8 mouse cellular contexts compared by ENCODE assay signal in genomic region chr2:80038642-80039445, GRCm38 (mm10).
DNase-seq lines count a peak whose midpoint lies in the region; ATAC-seq lines count a peak whose summit lies in the region.

No protein-coding gene starts in this region.

- H3K4me1 ChIP-seq in heart, embryonic 16.5 days (ENCODE audit: control insufficient read depth, insufficient read depth, low read length), result no peaks in the 10 kb centered on the region
- H3K4me1 ChIP-seq in limb, embryonic 13.5 days, result peaks cover 14% of the 10 kb centered on the region
- no peaks in the 10 kb centered on the region for H3K4me1 ChIP-seq in midbrain, embryonic 13.5 days (replicated peaks)

- ATAC-seq in heart, embryonic 16.5 days (replicated peaks; ENCODE audit: extremely low read depth, insufficient read depth, low FRiP score), result peak; percentile 67
- ATAC-seq in limb, embryonic 13.5 days (ENCODE audit: low FRiP score, low read depth), result peak; percentile 83
- ATAC-seq in midbrain, embryonic 13.5 days, result no peak

- peak overlapping the region; percentile 50 for H3K4me3 ChIP-seq in heart, embryonic 16.5 days (ENCODE audit: low read length)
- H3K4me3 ChIP-seq in limb, embryonic 13.5 days, result peak overlapping the region; percentile 28
- no peak overlapping the region for H3K4me3 ChIP-seq in midbrain, embryonic 13.5 days (replicated peaks)

- no peaks in the 10 kb centered on the region for H3K9me3 ChIP-seq in heart, embryonic 16.5 days (replicated peaks; ENCODE audit: control insufficient read depth, low read length)
- H3K9me3 ChIP-seq in limb, embryonic 13.5 days, result no peaks in the 10 kb centered on the region
- H3K9me3 ChIP-seq in midbrain, embryonic 13.5 days, result no peaks in the 10 kb centered on the region

- H3K4me2 ChIP-seq in heart, embryonic 16.5 days (ENCODE audit: low read depth, low read length), result peak overlapping the region; percentile 48
- H3K4me2 ChIP-seq in limb, embryonic 13.5 days (replicated peaks), result peak overlapping the region; percentile 54
- no peak overlapping the region for H3K4me2 ChIP-seq in midbrain, embryonic 13.5 days (replicated peaks)

- H3K9ac ChIP-seq in heart, embryonic 16.5 days (ENCODE audit: low read length), result peak overlapping the region; percentile 58; the same call in 1 of the 2 replicates
- no peak overlapping the region for H3K9ac ChIP-seq in limb, embryonic 13.5 days
- no peak overlapping the region for H3K9ac ChIP-seq in midbrain, embryonic 13.5 days (replicated peaks)

- DNase-seq in adrenal gland, postnatal 10 days, result peak; percentile 46
- no peak for DNase-seq in adrenal gland, postnatal 25 days
- DNase-seq in skeletal muscle tissue, adult 2 months (ENCODE audit: low read depth, low spot score), result peak; percentile 50
- DNase-seq in cerebellum, adult 9-10 months, result no peak
- DNase-seq in right cerebral cortex, postnatal 4 days, result no peak

- H3K27ac ChIP-seq in heart, embryonic 16.5 days (ENCODE audit: low read length), result peak overlapping the region; percentile 17
- H3K27ac ChIP-seq in limb, embryonic 13.5 days, result peak overlapping the region; percentile 65; the same call in 1 of the 2 replicates
- no peak overlapping the region for H3K27ac ChIP-seq in midbrain, embryonic 13.5 days

- WGBS in heart, embryonic 16.5 days, result 33% methylated on average over 10 of the region's 10 CpGs
- 24% methylated on average over 10 of the region's 10 CpGs for WGBS in limb, embryonic 13.5 days
- WGBS in midbrain, embryonic 13.5 days, result 77% methylated on average over 10 of the region's 10 CpGs

- no peaks in the 10 kb centered on the region for H3K36me3 ChIP-seq in heart, embryonic 16.5 days (ENCODE audit: control insufficient read depth, insufficient read depth)
- no peaks in the 10 kb centered on the region for H3K36me3 ChIP-seq in limb, embryonic 13.5 days
- H3K36me3 ChIP-seq in midbrain, embryonic 13.5 days, result no peaks in the 10 kb centered on the region

- no peaks in the 10 kb centered on the region for H3K27me3 ChIP-seq in heart, embryonic 16.5 days (ENCODE audit: control insufficient read depth, insufficient read depth, low read length)
- no peaks in the 10 kb centered on the region for H3K27me3 ChIP-seq in limb, embryonic 13.5 days
- no peaks in the 10 kb centered on the region for H3K27me3 ChIP-seq in midbrain, embryonic 13.5 days

Comparison
In these comparisons a context has a peak if more than half of its experiments do, and no peak if none do; other contexts are left out.
1. DNase-seq: peak in adrenal gland, postnatal 10 days (single experiment) and skeletal muscle tissue, adult 2 months (single experiment); none in adrenal gland, postnatal 25 days (single experiment), cerebellum, adult 9-10 months (single experiment) and right cerebral cortex, postnatal 4 days (single experiment).